Mouse (Mus musculus): ENCODE data around the gene Hinfp. TPM values are rescaled to one million over a fixed set of nuclear protein-coding genes. Genes with fewer than 3 reads are reported as not detected.
A peak's percentile ranks its signal among the peaks of the same experiment; 100 is the strongest.

Gene Hinfp
- polyA plus RNA-seq, 1 experiment, result 21.6 TPM

GRCm38 (mm10) chr9:44268432-44268831 is 37.0 kb downstream of the Hinfp start, which contains the start of gene Nlrx1:
Nlrx1 (minus strand) TSS chr9:44268599.
- Histone ChIP-seq H3K27ac (ENCODE audit: control insufficient read depth, insufficient read depth, low read depth, low read length, poor library complexity) (peak within 1 kb of the TSS; percentile 98), H3K4me1 (ENCODE audit: control insufficient read depth, insufficient read depth, low read length) (peaks cover 2% of the 10 kb centered on the region), H3K4me3 (replicated peaks; ENCODE audit: control insufficient read depth, low read depth, low read length) (peak within 1 kb of the TSS; percentile 67)
- WGBS, result 4% methylated on average over 6 of the region's 6 CpGs
- TF ChIP-seq POLR2A (IDR thresholded peaks at IDR 0.05; ENCODE audit: borderline replicate concordance, control insufficient read depth, low read depth, low read length) (no peak), CTCF (IDR thresholded peaks at IDR 0.05; ENCODE audit: control insufficient read depth, insufficient read depth, low read length) (0 out of 2 replicates have a peak, but pooled peaks have one; percentile 4)

GRCm38 (mm10) chr9:44268027-44268360 is 37.5 kb downstream of the Hinfp start:
- TF ChIP-seq POLR2A (IDR thresholded peaks at IDR 0.05; ENCODE audit: borderline replicate concordance, control insufficient read depth, low read depth, low read length) (peak; percentile 62; the same call in 1 of the 2 replicates), CTCF (IDR thresholded peaks at IDR 0.05; ENCODE audit: control insufficient read depth, insufficient read depth, low read length) (peak; percentile 81)
- WGBS, result 1% methylated on average over 28 of the region's 28 CpGs
- Histone ChIP-seq H3K27ac (ENCODE audit: control insufficient read depth, insufficient read depth, low read depth, low read length, poor library complexity) (peak overlapping the region; percentile 98), H3K4me1 (ENCODE audit: control insufficient read depth, insufficient read depth, low read length) (peaks cover 2% of the 10 kb centered on the region), H3K4me3 (replicated peaks; ENCODE audit: control insufficient read depth, low read depth, low read length) (peak overlapping the region; percentile 67)

- TF ChIP-seq POLR2A (IDR thresholded peaks at IDR 0.05; ENCODE audit: borderline replicate concordance, control insufficient read depth, low read depth, low read length) (no peak), CTCF (IDR thresholded peaks at IDR 0.05; ENCODE audit: control insufficient read depth, insufficient read depth, low read length) (no peak)
- peaks cover 2% of the 10 kb centered on the region for H3K4me1 ChIP-seq (ENCODE audit: control insufficient read depth, insufficient read depth, low read length)
- 5% methylated on average over 23 of the region's 23 CpGs for WGBS
- peak overlapping the region; percentile 98 for H3K27ac ChIP-seq (ENCODE audit: control insufficient read depth, insufficient read depth, low read depth, low read length, poor library complexity)
- H3K4me3 ChIP-seq (replicated peaks; ENCODE audit: control insufficient read depth, low read depth, low read length), result peak overlapping the region; percentile 67
Measured at GRCm38 (mm10) chr9:44267319-44268026, 38.0 kb downstream of the Hinfp start.

GRCm38 (mm10) chr9:44266478-44267226 is 38.8 kb downstream of the Hinfp start:
- WGBS, result 46% methylated on average over 8 of the region's 8 CpGs
- peak overlapping the region; percentile 67 for H3K4me3 ChIP-seq (replicated peaks; ENCODE audit: control insufficient read depth, low read depth, low read length)
- peak overlapping the region; percentile 98 for H3K27ac ChIP-seq (ENCODE audit: control insufficient read depth, insufficient read depth, low read depth, low read length, poor library complexity)
- no peak for TF ChIP-seq POLR2A (IDR thresholded peaks at IDR 0.05; ENCODE audit: borderline replicate concordance, control insufficient read depth, low read depth, low read length)
- TF ChIP-seq CTCF (IDR thresholded peaks at IDR 0.05; ENCODE audit: control insufficient read depth, insufficient read depth, low read length), result no peak
- H3K4me1 ChIP-seq (ENCODE audit: control insufficient read depth, insufficient read depth, low read length), result peaks cover 2% of the 10 kb centered on the region

DNA sequence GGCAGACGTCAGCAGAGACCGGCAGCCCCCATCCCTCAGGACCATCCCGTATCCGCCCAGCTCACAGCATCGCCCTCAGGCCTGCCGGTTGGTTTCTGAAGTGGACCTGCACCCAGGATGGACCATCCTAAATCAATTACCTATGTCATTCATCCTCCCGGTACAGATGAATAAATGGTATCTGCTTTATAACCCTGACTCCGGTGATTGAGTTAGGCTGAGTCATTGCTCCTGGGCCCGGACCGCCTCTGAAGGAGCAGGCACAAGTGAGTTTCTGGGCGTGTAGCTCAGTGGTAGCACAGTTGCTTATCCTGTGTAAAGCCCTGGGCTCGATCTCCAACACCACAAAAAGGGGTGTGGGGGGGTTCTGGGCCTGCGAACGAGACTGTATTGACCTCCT is 44.1 kb downstream of the Hinfp start:
- no peak overlapping the region for H3K27ac ChIP-seq (ENCODE audit: control insufficient read depth, insufficient read depth, low read depth, low read length, poor library complexity)
- no peak overlapping the region for H3K4me3 ChIP-seq (replicated peaks; ENCODE audit: control insufficient read depth, low read depth, low read length)
- TF ChIP-seq CTCF (IDR thresholded peaks at IDR 0.05; ENCODE audit: control insufficient read depth, insufficient read depth, low read length) (no peak), POLR2A (IDR thresholded peaks at IDR 0.05; ENCODE audit: borderline replicate concordance, control insufficient read depth, low read depth, low read length) (no peak)
- H3K4me1 ChIP-seq (ENCODE audit: control insufficient read depth, insufficient read depth, low read length), result peaks cover 7% of the 10 kb centered on the region
- 83% methylated on average over 14 of the region's 14 CpGs for WGBS

DNA sequence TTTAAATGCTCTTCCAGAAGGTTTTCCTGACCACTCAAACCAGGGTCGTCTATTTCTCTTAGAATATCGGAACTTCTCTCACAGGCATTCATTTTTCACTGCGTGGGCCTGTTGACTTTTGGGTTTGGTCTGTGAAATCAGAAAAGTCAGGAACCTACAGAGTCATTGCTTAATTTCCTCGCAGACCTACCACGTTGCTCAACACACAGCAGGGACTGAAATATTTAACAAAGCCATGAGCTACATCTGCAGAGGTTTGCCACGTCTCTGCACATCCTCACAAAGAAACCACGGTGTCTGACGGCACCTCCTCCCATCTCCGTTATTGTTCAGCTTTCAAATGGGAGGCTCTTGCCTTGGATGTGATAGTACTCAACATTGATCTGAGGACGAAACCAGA is 46.5 kb downstream of the Hinfp start:
- TF ChIP-seq POLR2A (IDR thresholded peaks at IDR 0.05; ENCODE audit: borderline replicate concordance, control insufficient read depth, low read depth, low read length), result no peak
- TF ChIP-seq CTCF (IDR thresholded peaks at IDR 0.05; ENCODE audit: control insufficient read depth, insufficient read depth, low read length), result no peak
- Histone ChIP-seq H3K4me3 (replicated peaks; ENCODE audit: control insufficient read depth, low read depth, low read length) (no peak overlapping the region), H3K4me1 (ENCODE audit: control insufficient read depth, insufficient read depth, low read length) (peaks cover 11% of the 10 kb centered on the region), H3K27ac (ENCODE audit: control insufficient read depth, insufficient read depth, low read depth, low read length, poor library complexity) (peak overlapping the region; percentile 88)
- 42% methylated on average over 10 of the region's 10 CpGs for WGBS

GRCm38 (mm10) chr9:44256213-44256612 is 49.3 kb downstream of the Hinfp start:
- no peak overlapping the region for H3K4me3 ChIP-seq (replicated peaks; ENCODE audit: control insufficient read depth, low read depth, low read length)
- peaks cover 11% of the 10 kb centered on the region for H3K4me1 ChIP-seq (ENCODE audit: control insufficient read depth, insufficient read depth, low read length)
- WGBS, result 77% methylated on average over 8 of the region's 8 CpGs
- peak overlapping the region; percentile 47 for H3K27ac ChIP-seq (ENCODE audit: control insufficient read depth, insufficient read depth, low read depth, low read length, poor library complexity)
- TF ChIP-seq POLR2A (IDR thresholded peaks at IDR 0.05; ENCODE audit: borderline replicate concordance, control insufficient read depth, low read depth, low read length) (no peak), CTCF (IDR thresholded peaks at IDR 0.05; ENCODE audit: control insufficient read depth, insufficient read depth, low read length) (no peak)

- TF ChIP-seq POLR2A (IDR thresholded peaks at IDR 0.05; ENCODE audit: borderline replicate concordance, control insufficient read depth, low read depth, low read length) (no peak), CTCF (IDR thresholded peaks at IDR 0.05; ENCODE audit: control insufficient read depth, insufficient read depth, low read length) (no peak)
- H3K4me3 ChIP-seq (replicated peaks; ENCODE audit: control insufficient read depth, low read depth, low read length), result no peak overlapping the region
- H3K27ac ChIP-seq (ENCODE audit: control insufficient read depth, insufficient read depth, low read depth, low read length, poor library complexity), result peak overlapping the region; percentile 47
- 75% methylated on average over 6 of the region's 6 CpGs for WGBS
- H3K4me1 ChIP-seq (ENCODE audit: control insufficient read depth, insufficient read depth, low read length), result peaks cover 11% of the 10 kb centered on the region
Measured at GRCm38 (mm10) chr9:44255136-44255521, 50.3 kb downstream of the Hinfp start.

Data from bone marrow, adult 2 months (tissue).